Mouse (Mus musculus) brain, embryonic 14.5 days (tissue): ENCODE measurements around the gene Hist2h3c2.

ENCODE experiments used
- CTCF ChIP-seq: fragments of 200-500 bp; IDR thresholded peaks from 2 replicates; pipeline ENCODE4 v1.5.1; 2012; ENCODE audit warnings: inconsistent platforms, mild to moderate bottlenecking, moderate library complexity, borderline replicate concordance; ENCODE audit not compliant: insufficient read depth, insufficient read length; ENCODE audit errors: extremely low read depth
- POLR2A ChIP-seq: fragments of 200-500 bp; IDR thresholded peaks from 2 replicates; pipeline ENCODE4 v1.6.1; 2012; ENCODE audit warnings: mild to moderate bottlenecking, inconsistent platforms, borderline replicate concordance; ENCODE audit not compliant: poor library complexity, insufficient read depth, insufficient read length, severe bottlenecking; ENCODE audit errors: extremely low read depth

GRCm38 (mm10) chr3:96269511-96270474, 30.9 kb upstream of the Hist2h3c2 start, which contains the start of gene Hist2h2bb:
- TF ChIP-seq CTCF (no peak), POLR2A (peak; percentile 84)
